Mouse (Mus musculus) stomach, postnatal 0 days (tissue): ENCODE results near the gene Cdh24. TPM values are rescaled to one million over a fixed set of nuclear protein-coding genes. Genes with fewer than 3 reads are reported as not detected.

ENCODE experiments used
- ATAC-seq: fragments of 200-750 bp; cut with Nextera tagmentation; 2 replicates; pipeline ENCODE4 v1.8.0; 2017; ENCODE audit not compliant: low FRiP score, low TSS enrichment
- DNase-seq: peaks from one replicate; pipeline ENCODE4 v3.0.0-alpha.2; 2016; ENCODE audit warnings: low spot score
- H3K27ac ChIP-seq: fragments of 300-500 bp; sonication (generic); replicated peaks from 2 replicates; pipeline ENCODE4 v1.5.1; 2014; ENCODE audit warnings: mild to moderate bottlenecking, control low read depth
- H3K27me3 ChIP-seq: fragments of 300-500 bp; sonication (generic); 2 replicates; pipeline ENCODE4 v1.6.1; 2014; ENCODE audit warnings: low read length; ENCODE audit not compliant: control insufficient read depth, insufficient read depth
- H3K36me3 ChIP-seq: fragments of 300-500 bp; sonication (generic); 2 replicates; pipeline ENCODE4 v1.6.1; 2014; ENCODE audit warnings: low read length, mixed read lengths; ENCODE audit not compliant: control insufficient read depth, insufficient read depth
- H3K4me1 ChIP-seq: fragments of 300-500 bp; sonication (generic); replicated peaks from 2 replicates; pipeline ENCODE4 v1.6.1; 2014; ENCODE audit warnings: antibody characterized with exemption; ENCODE audit not compliant: control insufficient read depth, insufficient read depth
- H3K4me2 ChIP-seq: fragments of 300-500 bp; sonication (generic); replicated peaks from 2 replicates; pipeline ENCODE4 v1.6.1; 2014; ENCODE audit warnings: low read depth, mild to moderate bottlenecking, control low read depth, moderate library complexity
- H3K4me3 ChIP-seq: fragments of 300-500 bp; sonication (generic); 2 replicates; pipeline ENCODE4 v1.5.1; 2014; ENCODE audit warnings: low read depth, low read length, control low read depth
- H3K9ac ChIP-seq: fragments of 300-500 bp; sonication (generic); 2 replicates; pipeline ENCODE4 v1.6.1; 2014; ENCODE audit warnings: mild to moderate bottlenecking, low read length, control low read depth, mixed read lengths
- H3K9me3 ChIP-seq: fragments of 300-500 bp; sonication (generic); 2 replicates; pipeline ENCODE4 v1.6.1; 2016; ENCODE audit warnings: low read length; ENCODE audit not compliant: control insufficient read depth
- CTCF ChIP-seq: IDR thresholded peaks from 2 replicates; pipeline ENCODE4 v1.5.1; 2016; ENCODE audit warnings: antibody characterized with exemption, low read depth, mild to moderate bottlenecking, moderate library complexity
- EP300 ChIP-seq: optimal IDR thresholded peaks from 2 replicates; pipeline ENCODE3; 2016; ENCODE audit warnings: antibody characterized with exemption
- WGBS: fragments of 180-500 bp; shearing (Covaris S2); extraction: QIAGEN DNeasy Blood & Tissue Kit; methylation state at CpG from one replicate; pipeline ENCODE4 v1.1.7; 2014; 5-methylcytosine and 5-hydroxymethylcytosine counted together
- polyA plus RNA-seq: library from polyadenylated mRNA; unstranded; fragments of >200 nt; fragmentation: Nextera tagmentation; extraction: Ambion mirVana; gene quantifications from 2 replicates; pipeline ENCODE4 v1.2.1, GENCODE M21; 2015

Cdh24 gene
- polyA plus RNA-seq: 0.63 and 0.68 TPM in 2 replicates

DNA sequence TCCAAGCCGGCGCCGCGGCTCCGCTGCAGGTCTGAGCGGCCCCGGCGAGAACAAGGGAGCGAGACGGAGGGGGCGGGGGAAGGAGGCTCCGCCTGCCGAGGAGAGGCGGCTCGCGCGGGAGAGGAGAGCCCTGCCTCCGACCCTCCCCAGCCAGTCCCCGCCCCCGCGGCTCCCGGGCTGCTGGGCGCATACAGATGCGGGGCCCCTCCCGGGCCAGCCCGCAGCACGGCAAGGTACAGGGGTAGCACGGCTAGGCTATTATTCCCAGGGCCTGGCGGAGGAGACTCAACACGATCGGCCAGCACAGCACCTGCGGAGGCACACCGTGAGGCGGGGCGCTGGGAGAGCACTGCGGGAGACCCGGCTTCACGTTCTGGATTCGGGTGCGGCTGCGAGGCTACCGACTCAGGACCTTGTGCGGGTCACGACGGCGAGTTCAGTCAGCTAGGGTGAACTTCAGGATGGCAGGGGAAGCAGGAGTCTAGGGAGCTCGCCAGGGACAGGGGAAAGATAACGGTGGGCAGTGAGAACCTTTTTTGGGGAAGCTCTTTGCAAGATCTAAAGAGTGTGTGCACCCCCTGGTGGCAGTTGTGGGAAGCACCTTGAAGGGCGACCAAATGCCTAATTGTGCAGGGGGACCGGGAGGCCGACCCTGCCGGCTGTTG lies at the start of gene Cdh24:
Gene Cdh24, minus strand, starts transcription at position 60 of the 665 bp plus-strand sequence.
- no peaks in the 10 kb centered on the region for H3K4me1 ChIP-seq
- peak within 1 kb of the TSS; percentile 58; the same call in 1 of the 2 replicates for H3K27ac ChIP-seq
- WGBS: under 1% methylated on average over 46 of the region's 52 CpGs
- no peaks in the 10 kb centered on the region for H3K9me3 ChIP-seq
- DNase-seq: peak; percentile 93
- peak within 1 kb of the TSS; percentile 72 for H3K4me3 ChIP-seq
- H3K9ac ChIP-seq: peak within 1 kb of the TSS; percentile 66
- no peaks in the 10 kb centered on the region for H3K27me3 ChIP-seq
- peak; percentile 93 for ATAC-seq
- TF ChIP-seq EP300: no peak
- TF ChIP-seq CTCF: peak; percentile 89
- peaks cover 33% of the 10 kb centered on the region for H3K36me3 ChIP-seq
- peak within 1 kb of the TSS; percentile 97 for H3K4me2 ChIP-seq

DNA sequence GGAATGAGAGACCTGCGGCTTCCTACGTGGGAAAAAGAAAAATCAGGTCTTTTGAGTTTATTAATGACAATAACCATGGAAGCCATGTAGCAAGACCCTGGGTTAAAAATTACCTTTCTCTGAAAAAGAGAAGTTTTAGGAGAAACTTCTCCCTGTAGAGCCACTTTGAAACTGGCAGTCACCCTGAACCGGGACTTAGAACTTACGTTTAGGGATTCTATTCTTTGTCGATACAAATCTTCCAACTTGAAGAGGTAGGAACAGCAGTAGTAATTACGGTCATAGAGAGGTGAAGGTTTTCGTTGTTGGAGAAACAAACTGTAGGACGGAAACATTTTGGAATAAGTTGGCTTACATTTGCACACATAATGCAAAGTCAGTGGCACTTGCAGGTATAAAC lies 46.1 kb upstream of the Cdh24 start:
- H3K27me3 ChIP-seq: no peaks in the 10 kb centered on the region
- H3K4me2 ChIP-seq: peak overlapping the region; percentile 60
- peaks cover 3% of the 10 kb centered on the region; the same call in 1 of the 2 replicates for H3K36me3 ChIP-seq
- ATAC-seq (no peak), DNase-seq (no peak)
- TF ChIP-seq EP300: no peak
- H3K4me3 ChIP-seq: peak overlapping the region; percentile 96
- 1% methylated on average over 8 of the region's 8 CpGs for WGBS
- H3K27ac ChIP-seq: peak overlapping the region; percentile 46; the same call in 1 of the 2 replicates
- H3K9ac ChIP-seq: peak overlapping the region; percentile 70
- H3K4me1 ChIP-seq: no peaks in the 10 kb centered on the region
- H3K9me3 ChIP-seq: no peaks in the 10 kb centered on the region

DNA sequence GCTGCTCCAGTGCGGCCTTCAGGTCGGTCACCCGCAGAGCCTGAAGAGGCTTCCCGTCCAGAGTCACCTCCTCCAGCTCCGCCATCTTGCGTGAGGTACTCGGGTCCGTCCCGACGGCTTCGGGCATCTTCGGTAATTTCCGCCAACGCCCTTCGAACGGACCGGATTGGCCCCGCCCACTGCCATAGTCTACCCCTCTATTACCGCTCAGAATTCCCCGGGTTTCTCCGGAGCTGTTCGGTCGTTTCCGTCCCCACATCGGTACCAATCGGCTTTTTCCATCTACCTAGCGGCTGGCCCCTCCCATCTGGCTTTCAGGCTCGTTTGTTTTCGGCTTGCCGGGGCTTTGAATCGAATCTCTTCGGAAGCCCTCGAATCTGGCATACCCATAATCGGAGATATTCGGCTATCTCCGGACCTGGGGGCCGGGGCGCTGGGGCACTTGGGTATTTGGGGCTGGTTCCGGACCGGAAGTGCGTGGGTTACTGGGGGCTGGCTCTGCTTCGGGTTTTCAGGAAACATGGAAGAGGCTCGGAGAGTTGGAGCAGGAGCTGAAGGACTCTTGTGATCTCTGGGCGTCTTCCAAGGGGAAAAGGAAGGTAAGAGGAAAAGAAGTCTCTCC lies 45.5 kb upstream of the Cdh24 start, which contains the start of gene Acin1:
Gene Acin1, minus strand, starts transcription at position 410 of the 622 bp plus-strand sequence.
- Histone ChIP-seq H3K9me3 (no peaks in the 10 kb centered on the region), H3K4me1 (no peaks in the 10 kb centered on the region), H3K36me3 (peaks cover 3% of the 10 kb centered on the region; the same call in 1 of the 2 replicates), H3K4me2 (peak within 1 kb of the TSS; percentile 66), H3K27me3 (no peaks in the 10 kb centered on the region), H3K9ac (peak within 1 kb of the TSS; percentile 97), H3K27ac (peak within 1 kb of the TSS; percentile 99), H3K4me3 (peak within 1 kb of the TSS; percentile 96)
- TF ChIP-seq CTCF (no peak), EP300 (no peak)
- DNase-seq (peak; percentile 100), ATAC-seq (peak; percentile 97)
- under 1% methylated on average over 44 of the region's 44 CpGs for whole genome bisulfite sequencing

- no peaks in the 10 kb centered on the region for H3K27me3 ChIP-seq
- no peaks in the 10 kb centered on the region for H3K4me1 ChIP-seq
- peak within 1 kb of the TSS; percentile 97 for H3K9ac ChIP-seq
- TF ChIP-seq CTCF (peak; percentile 64), EP300 (no peak)
- H3K4me2 ChIP-seq: peak within 1 kb of the TSS; percentile 66
- H3K27ac ChIP-seq: peak within 1 kb of the TSS; percentile 99
- peaks cover 3% of the 10 kb centered on the region; the same call in 1 of the 2 replicates for H3K36me3 ChIP-seq
- no peak for DNase-seq
- peak within 1 kb of the TSS; percentile 96 for H3K4me3 ChIP-seq
- peak; percentile 77 for ATAC-seq
- H3K9me3 ChIP-seq: no peaks in the 10 kb centered on the region
- WGBS: under 1% methylated on average over 29 of the region's 41 CpGs
Observed at GRCm38 (mm10) chr14:54686063-54686521, 44.9 kb upstream of the Cdh24 start, which contains the start of gene 1700123O20Rik. Gene 1700123O20Rik (plus strand): TSS chr14:54686216.

- H3K27ac ChIP-seq: peak overlapping the region; percentile 99; the same call in 1 of the 2 replicates
- no peaks in the 10 kb centered on the region for H3K27me3 ChIP-seq
- WGBS: 8% methylated on average over 8 of the region's 8 CpGs
- DNase-seq: no peak
- peak overlapping the region; percentile 97 for H3K9ac ChIP-seq
- H3K36me3 ChIP-seq: peaks cover 3% of the 10 kb centered on the region; the same call in 1 of the 2 replicates
- TF ChIP-seq EP300 (no peak), CTCF (no peak)
- ATAC-seq: no peak
- H3K9me3 ChIP-seq: no peaks in the 10 kb centered on the region
- H3K4me1 ChIP-seq: no peaks in the 10 kb centered on the region
- H3K4me3 ChIP-seq: peak overlapping the region; percentile 96
- peak overlapping the region; percentile 66 for H3K4me2 ChIP-seq
Observed at GRCm38 (mm10) chr14:54685471-54685870, 44.3 kb upstream of the Cdh24 start.

DNA sequence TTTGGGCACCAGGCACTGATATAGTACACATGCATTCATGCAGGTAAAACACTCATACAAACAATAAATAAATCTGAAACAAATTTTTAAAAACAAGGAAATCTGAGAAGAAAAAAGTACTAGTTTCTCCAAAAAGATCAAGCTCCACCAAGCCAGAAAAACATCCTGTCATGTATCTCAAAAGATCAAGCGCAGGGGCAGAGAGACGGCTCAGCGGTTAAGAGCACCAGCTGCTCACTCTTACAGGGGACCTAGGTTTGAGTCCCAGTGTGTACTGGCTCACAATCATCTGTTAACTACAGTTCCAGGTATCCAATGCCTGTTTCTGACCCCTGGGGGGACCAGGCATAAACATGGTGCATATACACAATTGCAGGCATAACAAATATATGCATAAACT lies 41.2 kb upstream of the Cdh24 start:
- no peak for DNase-seq
- ATAC-seq: no peak
- no peaks in the 10 kb centered on the region for H3K4me1 ChIP-seq
- H3K4me3 ChIP-seq: no peak overlapping the region
- no peak overlapping the region for H3K4me2 ChIP-seq
- TF ChIP-seq CTCF (no peak), EP300 (no peak)
- H3K9ac ChIP-seq: no peak overlapping the region
- no peaks in the 10 kb centered on the region for H3K9me3 ChIP-seq
- WGBS: 78% methylated on average over 3 of the region's 3 CpGs
- H3K27ac ChIP-seq: no peak overlapping the region
- H3K36me3 ChIP-seq: peaks cover 10% of the 10 kb centered on the region; the same call in 1 of the 2 replicates
- no peaks in the 10 kb centered on the region for H3K27me3 ChIP-seq
